Mouse (Mus musculus) c-Kit-positive CD71-positive TER-119-positive erythroid progenitor cells, embryonic 14.5 days (primary cell): ENCODE results near the gene R3hdml.

Source experiments
- DNase-seq: peaks from one replicate; pipeline ENCODE4 v3.0.0-alpha.2; 2013; ENCODE audit warnings: low spot score

The R3hdml gene

GRCm38 (mm10) chr2:163472466-163472851, 19.7 kb upstream of the R3hdml start, which contains the start of gene Fitm2:
Fitm2 (minus strand) TSS chr2:163472629.
- peak; percentile 97 for DNase-seq

GRCm38 (mm10) chr2:163480191-163480825, 11.8 kb upstream of the R3hdml start:
- no peak for DNase-seq

- DNase-seq = no peak
Observed at GRCm38 (mm10) chr2:163481539-163482029, 10.5 kb upstream of the R3hdml start.

GRCm38 (mm10) chr2:163487360-163487759, 4.8 kb upstream of the R3hdml start:
- DNase-seq = no peak

GRCm38 (mm10) chr2:163489725-163490291, 2.3 kb upstream of the R3hdml start:
- no peak for DNase-seq

GRCm38 (mm10) chr2:163490656-163491055, 1.5 kb upstream of the R3hdml start:
- no peak for DNase-seq

GRCm38 (mm10) chr2:163491351-163491750, 767 bp upstream of the R3hdml start:
- DNase-seq = no peak

GRCm38 (mm10) chr2:163493031-163493430, 913 bp downstream of the R3hdml start:
- no peak for DNase-seq

- DNase-seq = no peak
Observed at GRCm38 (mm10) chr2:163493976-163494375, 1.9 kb downstream of the R3hdml start.

- DNase-seq = no peak
Observed at GRCm38 (mm10) chr2:163494456-163494855, 2.3 kb downstream of the R3hdml start.

GRCm38 (mm10) chr2:163502219-163502618, 10.1 kb downstream of the R3hdml start:
- no peak for DNase-seq

- DNase-seq = no peak
Observed at GRCm38 (mm10) chr2:163503191-163503590, 11.1 kb downstream of the R3hdml start.

GRCm38 (mm10) chr2:163506300-163507004, 14.3 kb downstream of the R3hdml start, which contains the start of gene Hnf4a:
Hnf4a (plus strand) TSS chr2:163506808.
- no peak for DNase-seq

GRCm38 (mm10) chr2:163525761-163526243, 33.7 kb downstream of the R3hdml start:
- no peak for DNase-seq

GRCm38 (mm10) chr2:163527497-163527896, 35.4 kb downstream of the R3hdml start:
- DNase-seq = no peak

GRCm38 (mm10) chr2:163530418-163530817, 38.3 kb downstream of the R3hdml start:
- no peak for DNase-seq

GRCm38 (mm10) chr2:163531917-163532316, 39.8 kb downstream of the R3hdml start:
- DNase-seq = peak; percentile 52

GRCm38 (mm10) chr2:163533226-163533625, 41.1 kb downstream of the R3hdml start:
- DNase-seq = no peak

GRCm38 (mm10) chr2:163534958-163535524, 42.9 kb downstream of the R3hdml start:
- peak; percentile 74 for DNase-seq

GRCm38 (mm10) chr2:163537443-163537842, 45.3 kb downstream of the R3hdml start:
- no peak for DNase-seq

GRCm38 (mm10) chr2:163538410-163538809, 46.3 kb downstream of the R3hdml start:
- DNase-seq = no peak

GRCm38 (mm10) chr2:163539321-163540040, 47.4 kb downstream of the R3hdml start:
- no peak for DNase-seq
